Mouse (Mus musculus) embryo, embryonic 9.5 days (tissue): ENCODE results near the gene Atic.

Source experiments
- DNase-seq: peaks from one replicate; pipeline ENCODE4 v3.0.0-alpha.2; 2017; ENCODE audit errors: extremely low spot score

Gene Atic

DNA sequence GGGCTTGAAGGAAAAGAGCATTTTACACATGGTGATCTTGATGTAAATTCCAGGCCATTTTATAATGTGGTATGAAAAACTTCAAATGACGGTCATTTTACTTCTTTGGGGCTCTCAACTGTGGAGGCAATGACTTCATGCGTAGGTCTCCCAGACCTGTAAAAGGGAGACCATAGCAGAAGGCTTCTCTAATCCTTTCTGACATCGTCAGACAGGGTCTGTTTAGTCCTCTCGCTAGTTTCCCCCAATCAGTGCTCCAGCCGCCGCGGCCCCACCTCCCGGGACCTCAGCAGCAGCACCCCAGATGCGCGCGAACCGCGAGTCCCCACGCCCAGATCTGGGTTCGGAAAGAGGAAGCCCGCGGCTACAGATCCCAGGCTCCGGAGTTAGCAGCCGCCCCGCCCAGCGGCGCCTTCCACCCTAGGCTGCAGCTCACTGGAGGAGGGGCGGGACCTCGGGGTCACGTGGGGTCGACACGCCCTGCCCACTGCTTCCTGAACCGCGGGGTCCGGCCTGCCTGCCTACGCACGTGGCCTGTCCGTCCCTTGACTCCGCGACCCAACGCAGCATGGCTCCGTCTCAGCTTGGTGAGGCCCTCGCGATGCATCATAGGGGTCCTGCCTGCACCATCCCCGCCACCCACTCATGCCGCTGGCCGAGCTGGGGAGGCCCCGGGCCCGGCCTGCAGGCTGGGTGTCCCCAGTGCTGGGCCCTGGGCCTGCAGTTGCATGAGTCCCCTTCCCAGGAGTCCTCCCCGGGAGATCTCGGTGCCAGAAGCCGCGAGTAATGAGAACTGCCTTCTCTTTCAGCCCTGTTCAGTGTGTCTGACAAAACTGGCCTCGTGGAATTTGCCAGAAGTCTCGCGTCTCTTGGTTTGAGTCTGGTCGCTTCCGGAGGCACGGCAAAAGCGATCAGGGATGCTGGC, at the start of gene Atic:
Gene Atic (plus strand): TSS at position 463 of the 925 bp plus-strand sequence.
- DNase-seq: peak; percentile 95

DNA sequence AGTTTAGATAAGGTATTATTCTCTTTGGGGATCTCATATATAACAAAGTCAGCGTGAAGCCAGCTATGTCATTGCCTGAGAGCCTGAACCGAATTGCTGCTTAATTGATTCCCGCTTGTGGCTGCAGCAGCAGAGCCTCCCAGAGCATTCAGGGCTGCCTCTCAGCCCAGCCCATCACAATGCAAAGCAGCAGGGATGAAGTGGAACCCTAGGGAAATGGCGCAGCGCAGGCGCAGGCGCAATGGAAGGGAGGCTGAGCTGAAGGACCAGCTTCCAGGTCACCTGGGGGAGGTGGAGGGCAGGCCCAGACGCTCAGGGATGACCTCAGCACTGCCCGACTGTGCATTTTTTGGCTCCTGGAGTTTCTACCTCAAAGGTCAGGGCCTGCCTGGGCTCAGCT, 49.7 kb upstream of the Atic start:
- peak; percentile 57 for DNase-seq

DNA sequence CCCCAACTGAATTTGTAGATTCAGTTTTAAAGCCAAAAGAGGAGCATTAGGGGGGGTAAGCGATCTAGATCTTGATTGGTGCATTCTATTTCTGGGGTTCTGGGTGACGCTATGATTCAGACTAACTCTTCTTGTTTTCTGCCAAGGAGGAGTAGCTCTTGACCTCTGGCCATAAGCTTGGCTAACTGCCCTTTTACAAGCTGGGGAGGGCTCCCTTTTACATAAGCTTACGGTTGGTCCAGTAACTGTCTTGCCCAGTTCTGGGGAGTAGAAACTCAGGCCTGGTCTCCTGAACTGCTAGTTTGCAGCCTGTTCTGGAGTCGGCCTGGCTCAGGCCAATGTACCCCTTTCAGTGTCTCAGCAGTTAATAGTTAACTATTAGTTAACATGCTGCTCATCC, 41.9 kb upstream of the Atic start:
- DNase-seq: no peak

DNA sequence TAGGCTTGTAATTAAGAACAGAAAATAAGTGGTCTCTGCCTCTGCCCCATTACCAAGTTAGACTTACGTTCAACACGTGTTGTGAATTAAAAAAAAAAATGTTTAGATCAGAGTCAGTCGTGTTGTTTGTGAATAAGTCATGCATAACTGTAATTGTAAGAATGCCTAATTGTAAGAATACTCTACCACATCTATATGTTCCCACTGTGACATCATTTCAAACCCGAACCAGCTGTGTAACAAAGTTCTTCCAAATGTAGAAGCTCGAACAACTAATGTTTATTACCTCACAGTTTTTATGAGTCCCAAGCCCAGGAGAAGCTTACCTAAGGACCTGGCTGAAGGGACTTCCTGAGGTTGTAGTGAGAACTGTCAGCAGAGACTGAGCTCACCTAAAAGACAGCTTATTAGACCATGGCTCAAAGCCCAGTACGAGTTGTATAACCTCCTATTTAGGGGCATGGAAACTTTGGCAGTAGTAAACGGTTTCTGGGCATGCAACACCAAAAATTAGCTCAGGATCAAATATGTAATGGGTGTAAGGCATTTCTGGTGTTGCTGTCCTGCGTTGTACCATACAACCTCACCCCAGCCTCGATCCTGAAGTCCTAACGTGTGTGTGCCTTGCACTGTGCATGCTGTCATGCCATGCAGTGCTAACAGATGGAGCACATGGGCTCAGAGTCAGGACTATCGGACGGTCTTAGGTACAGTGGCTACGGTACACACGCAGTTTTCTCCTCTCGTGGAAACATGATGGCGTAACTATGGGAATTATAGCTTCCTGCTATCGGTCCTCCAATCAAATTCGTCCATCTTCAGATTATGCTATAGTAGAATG, 27.9 kb upstream of the Atic start:
- no peak for DNase-seq

DNA sequence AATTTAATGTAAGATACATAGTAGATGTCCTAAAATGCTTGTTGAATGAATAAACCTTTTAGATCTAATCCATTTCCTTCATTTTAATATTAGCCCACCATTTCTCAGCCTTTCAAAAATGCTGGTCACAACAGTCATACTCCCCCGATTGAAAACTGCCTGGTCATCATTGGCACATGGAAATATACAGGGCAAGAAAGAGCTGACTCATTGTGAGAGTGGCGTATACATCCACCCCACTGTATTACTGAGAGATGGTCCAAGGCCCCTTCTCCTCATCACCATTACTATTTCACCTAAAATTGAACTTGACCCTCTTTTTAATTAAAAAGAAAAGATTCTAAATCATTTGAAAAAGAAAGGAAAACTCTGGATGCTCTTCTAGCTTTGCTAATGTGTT, 26.2 kb upstream of the Atic start:
- no peak for DNase-seq

DNA sequence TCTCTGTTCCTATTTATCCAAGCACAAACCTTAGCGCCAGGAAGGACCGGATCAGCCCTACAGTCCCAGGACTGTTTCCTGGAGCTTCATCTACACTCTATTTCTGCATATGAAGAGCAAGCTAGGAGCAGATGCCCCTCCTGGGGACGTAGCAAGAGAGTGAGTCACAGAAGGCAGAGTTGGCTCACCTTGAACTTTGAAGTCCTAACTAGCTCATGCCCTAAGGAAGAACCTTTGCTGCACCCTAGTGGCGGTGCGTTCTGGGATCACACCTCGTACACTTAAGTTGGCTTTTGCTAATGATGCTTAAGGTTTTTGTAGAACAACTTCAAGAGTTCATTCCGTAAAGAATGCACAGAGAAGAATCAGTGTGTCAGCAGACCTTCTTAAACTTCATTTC, 25.3 kb upstream of the Atic start:
- DNase-seq: peak; percentile 44

DNA sequence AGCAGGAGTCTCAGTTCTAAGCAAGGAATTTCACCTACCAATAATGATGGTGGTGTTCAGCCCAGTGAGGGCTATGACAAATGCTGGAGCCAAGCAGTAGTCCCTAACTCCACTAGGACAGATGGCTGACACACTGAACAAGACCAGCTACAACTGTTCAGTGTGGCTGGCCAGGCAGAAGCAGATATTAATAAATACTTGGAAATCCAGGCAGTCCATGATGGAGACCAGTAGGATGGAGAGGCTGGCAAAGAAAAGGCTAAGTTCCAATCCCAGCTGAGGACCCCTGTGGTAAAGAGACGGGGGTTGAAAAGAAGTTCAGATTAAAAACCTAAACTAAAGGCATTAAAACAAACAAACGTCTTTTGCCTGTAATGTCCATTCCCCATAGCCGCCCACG, 17.3 kb upstream of the Atic start:
- no peak for DNase-seq

DNA sequence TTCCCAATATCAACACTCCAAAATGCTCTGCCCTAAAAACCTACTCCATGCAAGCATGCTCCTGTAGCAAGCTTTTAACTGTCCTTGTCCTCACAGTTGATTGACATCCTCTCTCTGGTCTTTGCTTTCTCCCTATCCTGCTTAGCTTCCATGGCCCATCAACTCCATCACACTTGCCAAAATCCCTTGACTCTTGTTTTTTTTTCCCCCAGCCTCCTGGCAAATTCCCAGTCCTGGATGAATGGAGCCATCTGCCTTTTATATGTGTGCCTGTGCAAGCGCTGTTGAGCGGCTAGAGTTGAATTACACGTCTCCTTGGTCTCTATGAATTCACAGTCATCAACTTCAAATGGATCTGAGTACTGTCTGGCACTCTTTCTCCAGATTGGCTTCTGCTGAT, 16.5 kb upstream of the Atic start:
- DNase-seq: no peak

DNA sequence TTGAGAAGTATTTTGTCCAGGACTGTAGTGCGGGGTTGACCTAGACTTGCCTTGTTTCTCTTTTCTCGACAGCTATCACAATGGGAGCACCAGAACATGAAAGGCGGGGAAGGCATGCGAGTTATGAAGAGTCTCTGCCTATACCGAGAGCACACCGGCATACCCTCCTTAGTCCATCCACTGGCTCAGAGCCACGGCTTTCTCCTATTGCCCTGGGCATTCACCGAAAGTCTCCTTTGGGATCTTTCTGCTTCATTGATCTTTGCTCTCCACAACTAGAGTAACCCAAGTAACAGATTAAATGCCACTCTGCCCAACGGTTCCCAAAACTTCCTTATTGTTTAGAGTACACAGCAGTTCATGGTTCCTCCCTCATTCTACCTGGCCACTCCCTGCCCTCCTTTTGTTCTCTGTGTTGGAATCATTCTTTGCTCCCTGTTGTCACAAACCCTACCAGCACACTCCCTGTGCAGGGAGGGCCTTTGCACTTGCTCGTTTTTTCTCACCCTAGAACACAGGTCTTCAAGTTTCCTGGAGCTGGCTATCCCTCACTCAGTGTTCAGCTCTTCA, 6.2 kb upstream of the Atic start:
- no peak for DNase-seq

DNA sequence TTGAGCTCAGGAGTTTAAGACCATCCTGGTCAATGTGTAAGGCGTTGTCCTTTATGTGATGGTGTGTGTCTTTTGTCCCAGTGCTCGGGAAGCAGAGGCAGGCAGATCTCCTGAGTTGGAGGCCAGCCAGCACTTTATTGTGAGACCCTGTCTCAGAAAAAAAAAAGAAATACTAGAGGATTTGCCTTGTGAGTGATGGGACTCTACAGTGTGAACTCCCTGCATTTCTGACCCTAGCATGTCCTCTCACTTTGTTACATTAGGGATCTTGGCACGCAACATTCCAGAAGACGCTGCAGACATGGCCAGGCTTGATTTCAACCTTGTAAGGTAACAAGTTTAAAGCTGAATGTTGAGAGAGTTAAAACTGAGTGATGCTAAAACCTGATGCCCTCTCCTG, 3.7 kb downstream of the Atic start:
- DNase-seq: no peak

DNA sequence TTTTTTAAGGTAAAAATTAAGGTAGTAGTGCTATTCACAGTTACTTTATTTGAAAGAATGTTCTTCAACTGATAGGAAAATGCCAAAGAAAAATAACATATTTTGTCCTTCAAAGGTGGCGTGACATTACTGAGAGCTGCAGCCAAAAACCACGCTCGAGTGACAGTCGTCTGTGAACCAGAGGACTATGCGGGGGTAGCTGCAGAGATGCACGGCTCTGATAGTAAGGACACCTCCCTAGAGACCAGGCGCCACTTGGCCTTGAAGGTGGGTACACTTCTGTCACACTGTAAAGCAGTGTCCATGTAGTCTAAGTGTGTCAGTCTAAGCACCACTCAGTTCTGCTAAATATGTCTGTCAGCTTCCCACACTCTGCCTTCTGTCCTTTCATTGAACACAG, 7.3 kb downstream of the Atic start:
- DNase-seq: no peak

DNA sequence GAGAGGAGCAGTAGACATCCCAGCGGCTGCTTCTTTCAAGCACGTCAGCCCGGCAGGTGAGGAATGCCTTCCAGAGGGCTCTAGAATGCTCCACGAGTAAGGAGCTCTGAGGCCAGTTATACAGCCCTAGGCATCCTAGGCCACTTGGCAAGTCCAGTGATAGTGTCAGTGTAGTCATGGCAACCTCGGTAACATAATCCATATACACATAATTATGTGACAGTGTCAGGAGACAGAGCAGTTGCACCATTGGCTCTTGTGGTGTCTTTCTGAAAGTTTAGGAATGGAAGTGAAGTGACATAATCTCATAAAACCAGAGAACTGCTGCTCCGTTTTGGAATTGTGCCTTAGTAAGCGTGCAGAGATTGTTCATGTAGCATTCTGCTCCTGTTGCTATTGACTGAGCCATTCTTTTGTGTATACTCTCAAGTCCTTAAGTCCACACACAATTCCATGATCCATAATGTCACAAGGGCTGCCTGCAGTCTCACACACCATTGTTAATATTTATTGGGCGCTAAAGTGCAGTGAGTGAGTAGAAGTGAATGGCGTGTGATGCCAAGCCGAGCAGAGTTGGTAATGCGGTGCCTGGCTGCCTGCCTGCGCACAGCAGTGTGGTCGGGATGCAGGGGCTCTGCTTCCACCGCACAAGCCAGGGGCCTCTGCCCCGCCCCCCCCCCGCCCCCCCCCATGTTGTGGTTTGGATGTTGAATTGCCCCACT, 11.1 kb downstream of the Atic start:
- DNase-seq: no peak

DNA sequence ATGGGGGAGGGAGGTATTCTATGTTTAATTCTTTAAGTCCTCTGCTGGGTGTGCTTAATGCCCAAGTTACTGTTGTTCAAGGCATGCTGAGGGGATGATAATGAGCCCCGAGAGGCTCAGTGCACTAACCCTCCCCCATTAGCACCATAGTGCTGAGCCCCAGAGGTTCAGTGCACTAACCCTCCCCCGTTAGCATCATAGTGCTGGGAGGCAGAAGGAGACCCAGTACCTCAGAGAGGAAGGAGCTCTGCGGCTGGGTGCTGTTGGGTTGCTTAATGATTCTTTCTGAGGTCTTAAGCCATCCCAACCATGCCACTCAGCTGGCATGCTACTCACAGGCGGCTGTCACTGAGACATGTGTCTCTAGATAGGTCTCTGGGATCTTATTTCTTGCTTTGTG, 13.2 kb downstream of the Atic start:
- DNase-seq: no peak

DNA sequence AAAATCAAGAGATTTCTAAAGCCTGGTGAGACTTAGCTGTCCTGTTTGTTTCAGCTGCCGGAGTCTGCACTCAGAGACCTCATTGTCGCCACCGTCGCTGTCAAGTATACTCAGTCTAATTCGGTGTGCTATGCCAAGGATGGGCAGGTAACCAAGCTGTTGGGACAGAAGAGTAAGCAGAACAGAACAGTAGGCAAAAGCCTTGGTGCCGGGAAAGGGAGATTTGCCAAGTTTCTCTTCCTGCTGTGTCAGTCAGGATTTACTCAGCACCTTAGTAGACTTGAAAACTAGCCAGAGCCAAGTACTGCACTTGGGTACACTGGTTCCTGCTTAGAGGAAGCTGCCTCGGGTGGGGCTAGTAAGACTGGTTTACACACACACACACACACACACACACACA, 19.0 kb downstream of the Atic start:
- no peak for DNase-seq

DNA sequence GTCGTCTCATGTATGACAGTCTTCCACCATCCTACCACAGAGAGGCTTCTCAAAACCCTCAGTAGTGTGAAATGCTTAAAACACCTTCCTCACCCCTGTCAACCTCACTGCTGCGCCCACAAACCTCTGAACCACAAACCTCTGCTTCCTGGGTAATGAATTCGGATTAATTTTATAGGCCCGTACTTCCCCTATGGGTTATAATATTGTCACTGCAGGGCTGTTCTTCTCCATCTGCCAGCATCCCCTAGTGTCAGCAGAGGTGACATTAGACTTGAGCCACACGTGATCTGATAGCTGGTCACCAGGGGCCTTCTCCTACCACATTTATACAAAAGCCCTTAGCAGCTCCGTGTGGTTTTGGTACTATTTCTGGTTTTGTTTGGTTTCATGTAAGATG, 19.9 kb downstream of the Atic start:
- DNase-seq: no peak

DNA sequence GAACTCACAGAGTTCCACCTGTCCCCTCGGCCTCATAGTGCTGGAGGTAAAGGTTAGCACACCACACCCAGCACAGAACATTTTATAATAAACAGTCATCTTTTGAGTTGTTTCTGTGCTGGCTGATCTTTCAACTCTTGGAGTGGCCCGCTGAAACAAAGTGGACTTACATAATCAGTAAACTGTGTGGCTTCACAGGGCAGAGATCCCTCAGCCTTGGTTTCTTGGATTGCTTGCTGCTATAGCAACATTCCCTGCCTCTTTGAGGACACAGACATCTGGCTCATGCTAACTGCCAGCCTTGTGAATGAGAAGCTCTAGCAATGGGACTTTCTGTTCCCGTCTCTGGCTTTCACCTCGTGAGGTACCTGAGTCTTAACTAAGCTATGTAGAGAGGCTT, 22.6 kb downstream of the Atic start:
- no peak for DNase-seq

DNA sequence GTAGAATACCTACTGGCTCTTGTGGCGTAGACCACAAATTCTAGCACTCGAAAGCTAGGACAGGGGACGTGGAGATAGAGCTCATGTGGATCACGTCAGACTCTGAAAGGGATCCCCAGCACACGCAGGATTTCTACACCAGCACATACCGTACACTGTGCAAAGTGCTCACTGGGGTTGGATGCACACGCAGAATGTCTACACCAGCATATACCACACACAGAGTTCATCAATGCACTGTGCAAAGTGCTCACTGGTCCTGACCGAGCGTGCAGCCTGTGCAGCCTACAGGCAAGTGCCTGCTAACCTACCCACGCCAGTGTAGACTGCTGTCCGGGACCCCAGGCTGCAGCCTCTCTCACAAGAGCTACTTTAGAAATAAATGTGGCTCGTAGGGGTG, 23.5 kb downstream of the Atic start:
- no peak for DNase-seq

DNA sequence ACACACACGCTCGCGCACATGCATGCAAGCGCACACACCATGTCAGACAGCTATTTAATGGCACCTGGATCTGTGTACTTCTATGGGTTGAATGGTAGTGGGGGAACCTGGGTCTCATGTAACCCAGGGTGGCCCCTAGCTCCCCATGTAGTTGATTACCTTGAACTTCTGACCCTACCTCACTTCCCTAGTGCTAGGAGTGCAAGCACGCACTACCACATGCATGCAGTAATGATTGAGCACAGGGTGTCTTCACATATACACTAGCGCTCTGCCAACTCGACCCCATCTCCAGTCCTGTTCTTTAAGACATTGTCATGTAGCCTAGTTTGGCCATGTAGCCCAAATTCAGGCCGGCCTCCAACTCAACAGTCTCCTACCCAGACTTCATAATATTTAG, 26.4 kb downstream of the Atic start:
- no peak for DNase-seq

DNA sequence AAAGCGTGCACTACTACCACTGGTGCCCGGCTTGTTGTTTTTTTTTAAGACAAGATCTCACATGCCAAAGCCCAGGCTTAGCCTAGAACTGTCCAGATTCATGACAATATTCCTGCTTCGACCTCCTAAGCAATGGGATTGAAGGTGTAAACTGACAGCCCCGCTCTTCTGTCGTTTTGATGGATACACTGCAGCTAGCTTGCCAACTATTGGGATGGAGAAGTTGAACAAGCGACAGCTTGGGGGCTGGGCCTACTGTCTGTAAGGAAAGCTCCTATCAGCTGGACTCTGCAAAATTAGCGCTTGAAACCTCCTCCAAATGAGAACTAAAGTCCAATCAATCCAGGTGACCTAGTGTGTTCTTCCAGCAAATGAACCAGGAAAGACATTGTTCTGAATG, 26.9 kb downstream of the Atic start:
- DNase-seq: no peak

DNA sequence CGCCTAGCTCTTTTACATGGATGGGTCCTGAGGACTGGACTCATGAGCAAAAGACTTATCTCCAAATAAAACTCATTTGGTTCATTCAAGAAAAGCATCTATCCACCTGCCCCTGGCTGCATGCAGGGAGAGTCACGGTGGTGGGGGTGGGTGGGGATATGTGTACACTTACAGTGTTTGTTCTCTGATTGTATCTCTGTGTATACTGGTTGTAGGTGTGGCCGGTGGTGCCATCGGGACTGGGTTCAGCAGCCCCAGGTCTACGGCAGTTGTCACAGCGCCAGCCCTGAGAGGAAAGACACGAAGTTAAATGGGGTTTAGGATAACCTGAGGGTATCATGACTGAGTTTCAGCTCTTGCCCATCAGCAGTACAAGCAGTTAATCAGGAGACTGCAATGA, 29.7 kb downstream of the Atic start:
- no peak for DNase-seq

DNA sequence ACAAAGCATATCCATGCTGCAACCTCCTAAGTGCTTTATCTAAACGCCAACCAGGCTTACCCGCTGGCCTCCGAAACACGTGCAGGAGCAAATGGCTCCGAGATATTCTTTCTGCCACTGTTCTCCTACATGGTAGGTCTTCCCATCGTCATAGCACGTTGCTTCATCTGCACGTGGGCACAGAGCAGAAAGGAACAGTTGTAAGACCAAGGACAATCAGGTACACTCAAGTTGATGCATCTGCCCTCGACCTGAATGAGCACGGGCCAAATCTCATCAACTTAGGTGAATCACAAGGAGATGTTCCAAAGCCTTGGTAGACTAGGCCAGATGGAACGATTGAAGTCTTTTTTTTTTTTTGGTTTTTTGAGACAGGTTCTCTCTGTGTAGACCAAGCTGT, 33.1 kb downstream of the Atic start:
- no peak for DNase-seq

DNA sequence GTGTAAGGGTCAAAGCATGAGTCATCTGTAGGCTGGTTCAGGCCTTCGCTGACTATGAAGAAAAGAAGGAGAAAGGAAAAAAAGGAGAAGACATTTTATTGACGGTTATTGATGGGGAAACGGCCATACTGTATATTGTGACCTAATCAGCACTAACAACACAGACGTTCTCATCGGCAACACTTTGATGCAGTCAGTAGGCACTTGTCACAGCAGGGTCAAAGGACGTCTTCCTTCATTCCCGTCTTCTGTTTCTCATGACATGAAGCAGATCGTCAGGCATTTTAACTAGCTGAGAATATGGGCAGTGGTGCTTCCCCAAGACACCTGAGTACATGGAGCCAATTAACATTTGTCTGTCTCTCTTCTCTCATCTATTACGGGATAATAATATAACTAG, 36.2 kb downstream of the Atic start:
- no peak for DNase-seq
